ENCODE assay signal across 15 mouse cellular contexts in the genomic region with DNA sequence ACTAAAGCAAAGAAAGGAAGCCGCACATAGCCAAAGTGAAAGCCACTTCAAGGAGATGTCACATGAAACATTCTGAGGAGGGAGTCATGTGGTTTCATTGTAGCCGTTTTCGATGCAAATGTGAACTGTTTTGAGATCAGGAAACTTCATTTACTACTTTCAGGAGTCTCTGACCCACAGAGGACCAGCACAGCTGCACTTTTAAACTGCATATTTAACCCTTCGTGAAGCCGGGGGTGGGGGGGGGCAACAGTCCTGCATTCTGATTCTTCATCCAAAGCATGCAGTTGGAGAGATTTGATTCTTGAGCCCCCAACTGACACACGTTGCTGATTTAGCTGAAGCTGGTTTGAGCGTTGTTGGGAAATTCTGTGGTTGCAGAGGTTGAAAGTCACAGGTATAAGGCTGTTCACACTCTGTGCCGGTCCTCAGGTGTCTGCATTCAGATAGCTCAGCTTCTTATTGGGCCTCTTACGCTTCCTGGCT. TPM values are rescaled to one million over a fixed set of nuclear protein-coding genes. Genes with fewer than 3 reads are reported as not detected.
DNase-seq lines count a peak whose midpoint lies in the region; ATAC-seq and TF ChIP-seq lines count a peak whose summit lies in the region.
"Had no signal": no experiment of that assay in that cellular context is flagged by ENCODE, and none has a peak within 500 bp of the region (broad histone marks: within the 10 kb centered on the region; RNA-seq: fewer than 3 reads in every experiment).

No protein-coding gene starts in this region.

- no peaks in the 10 kb centered on the region for H3K36me3 ChIP-seq in limb, embryonic 11.5 days (ENCODE audit: control insufficient read depth, insufficient read depth, low read length)
- no peaks in the 10 kb centered on the region for H3K36me3 ChIP-seq in limb, embryonic 10.5 days
- H3K36me3 ChIP-seq: liver, embryonic 13.5 days had no signal

- H3K4me1 ChIP-seq in limb, embryonic 11.5 days (ENCODE audit: control insufficient read depth, insufficient read depth, low read length) = peaks cover 3% of the 10 kb centered on the region; the same call in 1 of the 2 replicates
- peaks cover 9% of the 10 kb centered on the region for H3K4me1 ChIP-seq in limb, embryonic 10.5 days
- peaks cover 37% of the 10 kb centered on the region for H3K4me1 ChIP-seq in bone marrow macrophage, adult 2 months (ENCODE audit: control insufficient read depth, insufficient read depth, low read length)

- DNase-seq in limb, embryonic 11.5 days (ENCODE audit: low spot score) = peak; percentile 19
- no peak for DNase-seq in limb, embryonic 10.5 days (ENCODE audit: low spot score)
- peak; percentile 61 to 68 for DNase-seq in natural killer cell, adult 2 months (ENCODE audit: low spot score in 2 of 2)
- DNase-seq in thymus, postnatal 36 days = peak; percentile 23 to 39
- DNase-seq in kidney, adult 9 months = no peak
- no peak for DNase-seq in kidney, postnatal 14 days
- no peak for DNase-seq in lung, postnatal 4 days
- DNase-seq: cerebellum, adult 9-11 months; kidney, adult 18-20 months; liver, embryonic 13.5 days; lung, postnatal 14 days; midbrain, embryonic 14.5 days; right cerebral cortex, adult 18-20 months had no signal

- no peak overlapping the region for H3K4me2 ChIP-seq in limb, embryonic 11.5 days (ENCODE audit: low read depth, severe bottlenecking)
- H3K4me2 ChIP-seq: hindbrain, embryonic 14.5 days; liver, embryonic 13.5 days had no signal

- no peaks in the 10 kb centered on the region for H3K9me3 ChIP-seq in limb, embryonic 11.5 days (ENCODE audit: control insufficient read depth, low read length)
- H3K9me3 ChIP-seq in limb, embryonic 10.5 days (replicated peaks) = no peaks in the 10 kb centered on the region
- H3K9me3 ChIP-seq: liver, embryonic 13.5 days had no signal

- WGBS in limb, embryonic 11.5 days = 68% methylated on average over 9 of the region's 9 CpGs
- 83% methylated on average over 9 of the region's 9 CpGs for whole genome bisulfite sequencing in limb, embryonic 10.5 days

- ATAC-seq in limb, embryonic 11.5 days (ENCODE audit: insufficient number of reproducible peaks, low FRiP score, low TSS enrichment, low read depth) = no peak

- TF ChIP-seq POLR2A in bone marrow macrophage, adult 2 months (IDR thresholded peaks at IDR 0.05; ENCODE audit: borderline replicate concordance, low read depth, low read length) = no peak

- no peak overlapping the region for H3K27ac ChIP-seq in limb, embryonic 11.5 days (replicated peaks; ENCODE audit: low read depth, low read length)
- H3K27ac ChIP-seq in limb, embryonic 10.5 days = no peak overlapping the region
- peak overlapping the region; percentile 73 for H3K27ac ChIP-seq in bone marrow macrophage, adult 2 months (ENCODE audit: insufficient read depth, low read depth, low read length)
- H3K27ac ChIP-seq: hindbrain, embryonic 14.5 days; liver, embryonic 13.5 days had no signal

- H3K4me3 ChIP-seq in limb, embryonic 11.5 days (ENCODE audit: low read depth, low read length) = no peak overlapping the region
- H3K4me3 ChIP-seq in limb, embryonic 10.5 days = no peak overlapping the region
- peak overlapping the region; percentile 45 for H3K4me3 ChIP-seq in bone marrow macrophage, adult 2 months (ENCODE audit: insufficient read depth, low read length)
- H3K4me3 ChIP-seq: liver, embryonic 13.5 days had no signal

- H3K27me3 ChIP-seq in limb, embryonic 11.5 days (ENCODE audit: control insufficient read depth, insufficient read depth, low read length) = no peaks in the 10 kb centered on the region
- no peaks in the 10 kb centered on the region for H3K27me3 ChIP-seq in limb, embryonic 10.5 days (ENCODE audit: low read depth, poor library complexity, severe bottlenecking)
- H3K27me3 ChIP-seq: liver, embryonic 13.5 days had no signal

- no peak overlapping the region for H3K9ac ChIP-seq in limb, embryonic 11.5 days (ENCODE audit: low read length)
- H3K9ac ChIP-seq: hindbrain, embryonic 14.5 days; liver, embryonic 13.5 days had no signal

- no peak for TF ChIP-seq CTCF in bone marrow macrophage, adult 2 months (IDR thresholded peaks at IDR 0.05; ENCODE audit: low read depth, low read length)

RNA-seq across cellular contexts. Expression of a gene that starts 18.2 kb away (rescaled TPM):
- 65.7 and 72.7 TPM in 2 replicates for polyA plus RNA-seq in limb, embryonic 11.5 days (2014; fragmentation: Nextera tagmentation; extraction: Ambion mirVana)
- polyA plus RNA-seq in limb, embryonic 10.5 days (2016; fragmentation: Nextera tagmentation; extraction: Ambion mirVana) = 34.3 and 47.4 TPM in 2 replicates
- 97.9 and 102 TPM in 2 replicates for polyA plus RNA-seq in bone marrow macrophage, adult 2 months (2012; ENCODE audit: insufficient read depth, insufficient read length, missing spikeins)

Comparison
In these comparisons a context has a peak if more than half of its experiments do, and no peak if none do; other contexts are left out.
1. DNase-seq: peak in limb, embryonic 11.5 days (single experiment), natural killer cell, adult 2 months (2 of 2) and thymus, postnatal 36 days (2 of 2); none in limb, embryonic 10.5 days (single experiment), kidney, adult 9 months (single experiment), kidney, postnatal 14 days (single experiment) and lung, postnatal 4 days (0 of 2).